ENCODE assay signal across 11 mouse cellular contexts in the genomic region with DNA sequence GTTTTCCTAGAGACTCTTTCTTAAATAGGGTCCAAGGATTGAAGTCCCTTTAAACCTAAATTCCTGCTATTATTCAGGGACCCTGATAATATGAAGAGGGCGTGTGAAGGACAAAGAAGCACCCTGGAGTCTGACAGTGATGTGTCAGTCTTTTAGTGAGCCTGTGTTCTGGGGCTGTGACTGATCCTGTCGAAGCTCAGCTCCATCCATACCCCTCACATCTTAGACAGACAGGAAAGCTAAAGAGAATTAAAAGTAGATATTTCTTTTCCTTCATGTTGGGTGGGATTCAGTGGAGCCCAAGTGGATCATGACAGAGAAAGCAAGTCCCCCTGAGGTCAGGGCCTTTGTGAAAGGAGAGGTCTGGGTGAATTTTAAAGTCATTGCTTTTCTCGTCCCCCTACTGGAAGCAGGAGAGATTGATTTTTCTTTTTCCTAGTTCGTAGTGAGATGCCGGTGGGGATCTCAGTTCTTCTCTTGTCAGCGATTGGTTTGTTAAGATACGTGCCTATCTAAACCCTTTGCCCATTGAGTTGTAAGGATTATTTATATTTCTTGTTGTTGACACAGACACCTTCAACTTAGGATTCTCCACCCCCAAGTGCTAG. TPM values are rescaled to one million over a fixed set of nuclear protein-coding genes. Genes with fewer than 3 reads are reported as not detected.
DNase-seq lines count a peak whose midpoint lies in the region; ATAC-seq and TF ChIP-seq lines count a peak whose summit lies in the region.
"Had no signal": no experiment of that assay in that cellular context is flagged by ENCODE, and none has a peak within 500 bp of the region (broad histone marks: within the 10 kb centered on the region; RNA-seq: fewer than 3 reads in every experiment).

No protein-coding gene starts in this region.

- no peaks in the 10 kb centered on the region for H3K27me3 ChIP-seq in kidney, postnatal 0 days (ENCODE audit: insufficient read depth, low read length)
- H3K27me3 ChIP-seq: heart, embryonic 13.5 days; limb, embryonic 13.5 days had no signal

- no peak overlapping the region for H3K9ac ChIP-seq in kidney, postnatal 0 days (ENCODE audit: low read depth, low read length)
- H3K9ac ChIP-seq: heart, embryonic 13.5 days; limb, embryonic 13.5 days had no signal

- no peak for ATAC-seq in kidney, postnatal 0 days (replicated peaks; ENCODE audit: low FRiP score, low read depth)
- ATAC-seq in CD4-positive, CD25-positive, alpha-beta regulatory T cell, adult 4 months = peak; percentile 34

- no peaks in the 10 kb centered on the region for H3K36me3 ChIP-seq in kidney, postnatal 0 days (ENCODE audit: insufficient read depth, low read length)
- H3K36me3 ChIP-seq: heart, embryonic 13.5 days; limb, embryonic 13.5 days had no signal

- peak; percentile 56 for TF ChIP-seq CTCF in kidney, postnatal 0 days (IDR thresholded peaks at IDR 0.05; ENCODE audit: low read depth)

- no peak overlapping the region for H3K4me2 ChIP-seq in kidney, postnatal 0 days (ENCODE audit: low read length)
- H3K4me2 ChIP-seq: heart, embryonic 13.5 days; limb, embryonic 13.5 days had no signal

- DNase-seq in embryo, embryonic 10.5 days (ENCODE audit: low spot score) = peak; percentile 48
- DNase-seq in embryo, embryonic 10 days (ENCODE audit: low spot score) = no peak
- peak; percentile 56 for DNase-seq in kidney, postnatal 0 days (ENCODE audit: low spot score)
- no peak for DNase-seq in kidney, adult 18-20 months
- DNase-seq in induced T-regulatory cell, adult 2 months (ENCODE audit: low read depth) = peak; percentile 21
- DNase-seq in frontal cortex, adult 2 months (ENCODE audit: extremely low spot score in 1 of 2, low spot score in 1 of 2) = no peak
- no peak for DNase-seq in thymus, adult 18-20 months
- DNase-seq: kidney, adult 11 months had no signal

- H3K4me3 ChIP-seq in kidney, postnatal 0 days (replicated peaks; ENCODE audit: low read depth, low read length) = no peak overlapping the region
- H3K4me3 ChIP-seq: heart, embryonic 13.5 days; limb, embryonic 13.5 days had no signal

- 29% methylated on average over 7 of the region's 7 CpGs for WGBS in kidney, postnatal 0 days

- H3K4me1 ChIP-seq in kidney, postnatal 0 days (replicated peaks; ENCODE audit: insufficient read depth, low read length) = no peaks in the 10 kb centered on the region
- H3K4me1 ChIP-seq: heart, embryonic 13.5 days; limb, embryonic 13.5 days had no signal

- no peaks in the 10 kb centered on the region for H3K9me3 ChIP-seq in kidney, postnatal 0 days (replicated peaks; ENCODE audit: low read length)
- H3K9me3 ChIP-seq: heart, embryonic 13.5 days; limb, embryonic 13.5 days had no signal

- H3K27ac ChIP-seq in kidney, postnatal 0 days = no peak overlapping the region
- H3K27ac ChIP-seq: heart, embryonic 13.5 days; limb, embryonic 13.5 days had no signal

RNA-seq across cellular contexts. Expression of a gene that starts 8.4 kb away (rescaled TPM):
- polyA plus RNA-seq in kidney, postnatal 0 days (2015; fragmentation: Nextera tagmentation; extraction: Ambion mirVana) = 5.6 and 6.1 TPM in 2 replicates
- polyA plus RNA-seq in CD4-positive, CD25-positive, alpha-beta regulatory T cell, adult 4 months (2017; shearing (Covaris generic)) = not detected
- 10.5 and 10.6 TPM in 2 replicates for polyA plus RNA-seq in frontal cortex, adult 2 months (2012; rRNA removed)

RNA-seq across cellular contexts. Expression of a gene that starts 15.0 kb away (rescaled TPM):
- polyA plus RNA-seq in kidney, postnatal 0 days (2015; fragmentation: Nextera tagmentation; extraction: Ambion mirVana) = 415 and 457 TPM in 2 replicates
- polyA plus RNA-seq in CD4-positive, CD25-positive, alpha-beta regulatory T cell, adult 4 months (2017; shearing (Covaris generic)) = 100 to 1,000 TPM; 162 to 170 TPM
- 138 and 139 TPM in 2 replicates for polyA plus RNA-seq in frontal cortex, adult 2 months (2012; rRNA removed)

RNA-seq across cellular contexts. Expression of a gene that starts 43.8 kb away (rescaled TPM):
- 114 and 123 TPM in 2 replicates for polyA plus RNA-seq in kidney, postnatal 0 days (2015; fragmentation: Nextera tagmentation; extraction: Ambion mirVana)
- 100 to 1,000 TPM; 131 to 172 TPM for polyA plus RNA-seq in CD4-positive, CD25-positive, alpha-beta regulatory T cell, adult 4 months (2017; shearing (Covaris generic))
- polyA plus RNA-seq in frontal cortex, adult 2 months (2012; rRNA removed) = 97.5 and 98.8 TPM in 2 replicates

RNA-seq across cellular contexts. Expression of a gene that starts 51.7 kb away (rescaled TPM):
- 139 and 167 TPM in 2 replicates for polyA plus RNA-seq in kidney, postnatal 0 days (2015; fragmentation: Nextera tagmentation; extraction: Ambion mirVana)
- polyA plus RNA-seq in CD4-positive, CD25-positive, alpha-beta regulatory T cell, adult 4 months (2017; shearing (Covaris generic)) = 10 to 100 TPM in 1 of 2 experiments, 1 to 10 TPM in 1; 8.0 to 18.7 TPM
- polyA plus RNA-seq in frontal cortex, adult 2 months (2012; rRNA removed) = 175 and 184 TPM in 2 replicates

RNA-seq across cellular contexts. Expression of a gene that starts 58.7 kb away (rescaled TPM):
- polyA plus RNA-seq in kidney, postnatal 0 days (2015; fragmentation: Nextera tagmentation; extraction: Ambion mirVana) = 34.4 and 36.3 TPM in 2 replicates
- polyA plus RNA-seq in CD4-positive, CD25-positive, alpha-beta regulatory T cell, adult 4 months (2017; shearing (Covaris generic)) = 10 to 100 TPM; 19.1 to 24.8 TPM
- polyA plus RNA-seq in frontal cortex, adult 2 months (2012; rRNA removed) = 9.5 and 10.0 TPM in 2 replicates

Comparison
In these comparisons a context has a peak if more than half of its experiments do, and no peak if none do; other contexts are left out.
1. DNase-seq: peak in embryo, embryonic 10.5 days (single experiment), kidney, postnatal 0 days (single experiment) and induced T-regulatory cell, adult 2 months (single experiment); none in embryo, embryonic 10 days (single experiment), kidney, adult 18-20 months (single experiment), frontal cortex, adult 2 months (0 of 2) and thymus, adult 18-20 months (0 of 2).